Mouse (Mus musculus): ENCODE results near the gene Nkrf. TPM values are rescaled to one million over a fixed set of nuclear protein-coding genes. Genes with fewer than 3 reads are reported as not detected.

Nkrf gene
- polyA plus RNA-seq, 1 experiment from 2014 or later = 13.6 TPM

DNA sequence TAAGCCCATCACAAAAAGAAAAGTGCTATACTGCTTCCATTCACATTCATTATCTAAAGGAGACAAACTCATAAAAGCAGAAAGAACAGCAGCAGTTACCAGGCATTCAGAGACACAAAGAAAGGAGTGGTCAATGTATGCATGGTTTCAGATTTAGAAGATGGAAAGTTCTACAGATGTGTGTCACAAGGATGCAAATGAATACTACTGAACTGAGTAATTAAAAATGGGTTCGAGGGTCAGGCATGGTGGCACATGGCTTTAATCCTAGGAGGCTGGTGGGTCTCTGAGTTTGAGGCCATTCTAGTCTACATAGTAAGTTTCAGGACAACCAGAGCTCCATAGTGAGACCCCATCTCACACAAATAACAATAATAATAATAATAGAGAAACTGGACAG is 55.5 kb downstream of the Nkrf start:
- no peaks in the 10 kb centered on the region for H3K4me1 ChIP-seq (replicated peaks)
- H3K27ac ChIP-seq (replicated peaks) = no peak overlapping the region
- no peak overlapping the region for H3K9ac ChIP-seq
- no peaks in the 10 kb centered on the region for H3K9me3 ChIP-seq
- no peak overlapping the region for H3K4me2 ChIP-seq
- H3K27me3 ChIP-seq = no peaks in the 10 kb centered on the region
- no peak overlapping the region for H3K4me3 ChIP-seq
- ATAC-seq (ENCODE audit: low read depth) = no peak
- WGBS = 89% methylated on average over 1 of the region's 1 CpGs
- 0 out of 2 replicates have a peak, but pooled peaks cover 1% of the 10 kb centered on the region for H3K36me3 ChIP-seq

DNA sequence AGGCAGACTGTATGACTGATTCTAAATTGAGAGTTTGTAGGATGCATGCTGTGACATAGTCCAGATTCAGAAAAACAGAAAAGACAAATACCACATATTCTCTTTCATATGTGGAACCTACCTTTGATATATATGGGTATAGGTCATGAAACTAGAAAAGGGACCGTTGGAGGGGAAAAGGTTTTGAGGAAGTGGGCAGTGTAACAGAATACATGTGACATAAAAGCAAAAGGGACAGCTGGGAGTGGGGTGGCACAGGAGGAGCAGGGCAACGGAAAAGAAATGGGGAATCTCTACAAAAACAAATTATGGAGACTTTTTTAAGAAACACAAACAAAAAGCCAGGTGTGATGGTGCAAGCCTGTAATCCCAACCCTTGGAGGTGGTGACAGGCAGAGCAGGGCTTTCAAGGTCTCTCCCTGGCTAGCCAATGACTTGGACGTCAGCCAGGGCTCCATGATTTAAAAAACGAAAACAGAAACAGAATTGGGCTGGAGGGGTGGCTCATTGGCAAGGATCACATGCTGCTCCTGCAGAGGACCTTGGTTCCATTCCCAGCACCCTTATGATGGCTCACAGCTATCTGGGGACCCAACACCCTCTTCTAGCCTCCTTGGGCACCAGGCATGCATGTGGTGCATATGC is 59.2 kb downstream of the Nkrf start:
- no peaks in the 10 kb centered on the region for H3K36me3 ChIP-seq
- H3K4me1 ChIP-seq (replicated peaks) = no peaks in the 10 kb centered on the region
- no peaks in the 10 kb centered on the region for H3K27me3 ChIP-seq
- 77% methylated on average over 4 of the region's 4 CpGs for WGBS
- no peak overlapping the region for H3K9ac ChIP-seq
- no peak overlapping the region for H3K4me2 ChIP-seq
- no peak for ATAC-seq (ENCODE audit: low read depth)
- no peak overlapping the region for H3K27ac ChIP-seq (replicated peaks)
- no peak overlapping the region for H3K4me3 ChIP-seq
- H3K9me3 ChIP-seq = no peaks in the 10 kb centered on the region

DNA sequence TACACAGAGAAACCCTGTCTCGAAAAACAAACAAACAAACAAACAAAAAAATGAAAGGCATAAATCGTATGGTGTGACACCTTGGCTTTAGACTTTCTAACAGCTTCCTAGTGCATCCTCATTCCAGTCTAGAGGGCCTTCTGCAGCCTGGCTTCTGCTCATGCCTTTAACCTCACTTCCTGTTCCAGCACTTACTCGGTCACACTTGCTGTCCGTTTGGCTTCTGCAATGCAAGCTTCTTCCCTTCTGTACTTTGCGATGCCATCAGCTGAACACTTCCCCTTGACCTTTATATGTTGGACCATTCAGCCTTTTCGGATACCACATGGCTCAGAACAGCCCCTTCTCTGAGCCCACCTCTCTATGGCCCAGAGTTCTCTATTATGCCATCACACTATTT is 61.0 kb downstream of the Nkrf start:
- H3K9ac ChIP-seq = no peak overlapping the region
- no peak overlapping the region for H3K27ac ChIP-seq (replicated peaks)
- no peak for ATAC-seq (ENCODE audit: low read depth)
- no peak overlapping the region for H3K4me3 ChIP-seq
- H3K4me1 ChIP-seq (replicated peaks) = no peaks in the 10 kb centered on the region
- no peaks in the 10 kb centered on the region for H3K36me3 ChIP-seq
- 92% methylated on average over 6 of the region's 6 CpGs for WGBS
- no peaks in the 10 kb centered on the region for H3K9me3 ChIP-seq
- no peak overlapping the region for H3K4me2 ChIP-seq
- H3K27me3 ChIP-seq = no peaks in the 10 kb centered on the region

DNA sequence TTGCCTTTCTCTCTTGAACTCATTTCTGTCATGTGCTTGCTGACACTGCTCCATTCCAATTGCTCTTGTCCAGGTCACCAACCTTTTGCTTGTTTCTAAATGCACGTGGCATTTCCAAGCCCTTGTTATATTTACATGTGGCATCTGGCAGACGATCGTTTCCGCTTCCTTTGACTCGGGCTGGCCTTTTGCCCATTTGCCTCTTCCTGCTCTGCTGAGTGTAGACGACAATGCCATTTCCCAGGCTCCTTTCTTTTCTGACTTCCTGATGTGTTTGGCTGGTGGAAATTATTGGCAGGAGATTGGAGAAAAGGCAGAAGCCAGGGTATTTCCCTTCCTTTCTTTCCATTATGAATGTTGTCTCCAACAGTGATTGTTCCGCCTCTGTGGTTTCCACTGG is 63.3 kb downstream of the Nkrf start:
- Histone ChIP-seq H3K9me3 (no peaks in the 10 kb centered on the region), H3K4me2 (no peak overlapping the region), H3K4me3 (no peak overlapping the region), H3K27ac (replicated peaks) (no peak overlapping the region), H3K4me1 (replicated peaks) (no peaks in the 10 kb centered on the region), H3K27me3 (no peaks in the 10 kb centered on the region), H3K36me3 (no peaks in the 10 kb centered on the region), H3K9ac (no peak overlapping the region)
- WGBS = 71% methylated on average over 7 of the region's 7 CpGs
- no peak for ATAC-seq (ENCODE audit: low read depth)

Other genes starting within 250 kb of the Nkrf start
- 0.70 and 0.85 TPM in 2 replicates for gene Slc25a43, start 159.2 kb downstream of the Nkrf start, polyA plus RNA-seq (2015; fragmentation: Nextera tagmentation; extraction: Ambion mirVana)
- gene Slc25a5, start 107.2 kb downstream of the Nkrf start, polyA plus RNA-seq (2015; fragmentation: Nextera tagmentation; extraction: Ambion mirVana) = 565 and 581 TPM in 2 replicates
- gene Ube2a, start 29.0 kb downstream of the Nkrf start, polyA plus RNA-seq (2015; fragmentation: Nextera tagmentation; extraction: Ambion mirVana) = 129 and 135 TPM in 2 replicates
- gene C330007P06Rik, start 28.8 kb downstream of the Nkrf start, polyA plus RNA-seq (2015; fragmentation: Nextera tagmentation; extraction: Ambion mirVana) = 23.9 and 29.0 TPM in 2 replicates
- 77.9 and 85.3 TPM in 2 replicates for gene Sept6, start 88.9 kb upstream of the Nkrf start, polyA plus RNA-seq (2015; fragmentation: Nextera tagmentation; extraction: Ambion mirVana)
- 0.15 TPM in 1 of 2 replicates, not detected in the other for gene Sowahd, start 145.9 kb upstream of the Nkrf start, polyA plus RNA-seq (2015; fragmentation: Nextera tagmentation; extraction: Ambion mirVana)
- gene Rpl39, start 182.5 kb upstream of the Nkrf start, polyA plus RNA-seq (2015; fragmentation: Nextera tagmentation; extraction: Ambion mirVana) = 319 and 363 TPM in 2 replicates
- gene Upf3b, start 207.4 kb upstream of the Nkrf start, polyA plus RNA-seq (2015; fragmentation: Nextera tagmentation; extraction: Ambion mirVana) = 28.8 and 33.6 TPM in 2 replicates
- gene Nkap, start 223.9 kb upstream of the Nkrf start, polyA plus RNA-seq (2015; fragmentation: Nextera tagmentation; extraction: Ambion mirVana) = 22.8 and 23.0 TPM in 2 replicates